Mouse (Mus musculus) right cerebral cortex, postnatal 25 days (tissue): Measurements from ENCODE around the gene Limk2.

Experiments
- DNase-seq: peaks from one replicate; pipeline ENCODE4 v3.0.0; 2022

Limk2 gene

DNA sequence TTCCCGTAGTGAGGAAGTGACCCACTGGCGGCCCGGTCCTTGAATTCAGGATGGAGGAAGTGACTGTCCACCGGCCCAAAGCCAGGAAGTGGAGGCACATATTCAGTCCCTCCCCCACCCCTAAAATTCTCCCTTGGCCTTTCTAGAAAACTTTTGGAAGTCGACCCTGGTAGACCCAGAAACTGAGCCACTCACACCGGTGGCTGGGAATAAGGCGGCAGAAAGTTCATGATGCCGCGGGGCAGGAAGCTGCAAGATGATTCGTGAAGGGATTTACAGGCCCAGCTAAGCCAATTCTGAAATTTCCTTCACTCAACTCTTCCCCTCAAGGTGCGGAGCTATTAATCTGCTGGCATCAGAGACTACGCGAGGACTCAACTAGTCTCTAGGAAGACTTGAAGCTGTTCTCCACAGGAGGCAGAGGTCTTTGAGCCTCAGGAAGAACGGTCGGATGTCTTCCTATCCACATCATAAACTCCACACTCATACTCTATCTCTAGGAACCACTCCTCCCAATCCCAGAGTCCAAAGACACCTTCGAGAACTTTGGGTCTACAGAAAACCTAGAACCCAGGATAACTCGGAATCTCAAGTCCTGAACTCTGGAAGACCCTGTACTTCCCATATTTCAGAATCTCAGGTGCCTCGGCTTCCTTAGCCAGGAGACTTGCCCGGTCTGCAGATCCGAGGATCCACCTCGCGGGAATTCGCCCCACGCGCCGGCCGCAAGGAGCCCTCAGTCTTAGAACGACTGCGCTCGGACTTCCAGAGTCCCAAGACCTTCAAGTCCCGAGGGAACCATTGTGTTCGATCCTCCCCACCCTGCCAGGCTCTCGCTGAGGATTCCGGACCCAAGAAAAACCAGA is 625 bp downstream of the Limk2 start:
- no peak for DNase-seq

- DNase-seq: peak; percentile 17
These were observed 4.5 kb downstream of the Limk2 start for GRCm38 (mm10) chr11:3404287-3405047.

- DNase-seq: no peak
These were observed 6.0 kb downstream of the Limk2 start for GRCm38 (mm10) chr11:3403024-3403423.

DNA sequence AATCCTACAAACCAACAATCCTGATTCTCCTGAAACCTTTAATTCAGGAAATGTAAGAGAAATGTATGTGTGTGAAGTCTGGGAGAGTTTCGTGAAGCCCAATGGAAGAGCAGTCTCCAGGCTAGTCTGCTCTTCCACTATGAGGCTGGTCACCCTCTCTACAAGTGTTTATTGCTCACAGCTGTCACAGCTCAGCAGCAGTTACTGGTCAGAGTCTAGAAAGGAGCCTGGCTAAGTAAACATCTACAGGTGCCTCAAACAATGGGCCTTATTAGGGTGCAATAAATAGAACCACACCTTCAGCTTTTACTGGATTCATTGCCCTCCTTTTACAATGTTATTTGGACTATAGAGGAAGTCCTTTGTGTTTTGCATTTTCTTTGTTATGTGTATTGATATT is 10.7 kb downstream of the Limk2 start:
- no peak for DNase-seq

DNA sequence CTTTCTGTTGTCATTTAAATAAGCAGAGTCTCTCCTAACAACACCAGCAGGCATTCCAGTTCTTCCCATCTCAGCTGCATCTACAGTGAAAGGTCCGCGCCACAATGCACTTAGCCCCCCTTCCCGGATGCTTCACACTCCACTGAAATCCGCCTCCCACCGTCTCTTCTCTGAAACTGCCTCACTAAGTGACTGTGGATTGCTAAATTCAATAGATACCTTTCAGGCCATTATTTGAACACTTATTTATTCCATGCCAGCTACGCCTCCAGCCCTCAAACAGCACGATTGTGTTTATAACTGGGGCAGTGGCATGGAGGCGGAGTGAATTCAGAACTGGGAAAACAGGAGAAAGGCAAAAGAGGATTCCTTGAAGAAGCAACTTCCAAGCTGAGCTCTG is 12.4 kb downstream of the Limk2 start:
- no peak for DNase-seq

GRCm38 (mm10) chr11:3396091-3396490 is 12.9 kb downstream of the Limk2 start:
- no peak for DNase-seq

GRCm38 (mm10) chr11:3394520-3394919 is 14.5 kb downstream of the Limk2 start:
- no peak for DNase-seq

- no peak for DNase-seq
These were observed 16.5 kb downstream of the Limk2 start for GRCm38 (mm10) chr11:3392526-3392925.

- no peak for DNase-seq
These were observed 18.2 kb downstream of the Limk2 start for GRCm38 (mm10) chr11:3390789-3391188.

DNA sequence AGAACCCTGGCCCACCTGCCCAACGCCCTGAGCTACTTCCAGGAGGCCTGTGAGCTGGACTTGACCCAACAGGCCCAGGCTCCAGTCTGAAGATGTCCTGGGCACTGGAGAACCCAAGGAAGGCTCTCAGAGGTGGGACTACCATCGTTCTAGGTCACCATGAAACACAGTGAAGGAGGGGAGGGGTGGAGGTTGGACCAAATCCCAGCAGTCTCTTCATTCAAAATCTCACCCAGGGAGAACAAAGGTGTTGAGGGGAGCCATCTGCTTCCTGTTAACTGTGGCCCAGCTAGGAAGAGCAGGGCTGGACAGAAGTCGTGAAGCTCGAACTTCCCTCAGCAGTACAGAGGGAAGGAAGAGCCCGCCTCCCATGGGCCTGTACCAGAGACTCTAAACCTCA is 19.0 kb downstream of the Limk2 start:
- DNase-seq: no peak

GRCm38 (mm10) chr11:3387482-3388196 is 21.4 kb downstream of the Limk2 start:
- DNase-seq: no peak

- DNase-seq: peak; percentile 84
These were observed 22.0 kb downstream of the Limk2 start for GRCm38 (mm10) chr11:3386941-3387368.

GRCm38 (mm10) chr11:3382602-3383594 is 26.1 kb downstream of the Limk2 start:
- no peak for DNase-seq

DNA sequence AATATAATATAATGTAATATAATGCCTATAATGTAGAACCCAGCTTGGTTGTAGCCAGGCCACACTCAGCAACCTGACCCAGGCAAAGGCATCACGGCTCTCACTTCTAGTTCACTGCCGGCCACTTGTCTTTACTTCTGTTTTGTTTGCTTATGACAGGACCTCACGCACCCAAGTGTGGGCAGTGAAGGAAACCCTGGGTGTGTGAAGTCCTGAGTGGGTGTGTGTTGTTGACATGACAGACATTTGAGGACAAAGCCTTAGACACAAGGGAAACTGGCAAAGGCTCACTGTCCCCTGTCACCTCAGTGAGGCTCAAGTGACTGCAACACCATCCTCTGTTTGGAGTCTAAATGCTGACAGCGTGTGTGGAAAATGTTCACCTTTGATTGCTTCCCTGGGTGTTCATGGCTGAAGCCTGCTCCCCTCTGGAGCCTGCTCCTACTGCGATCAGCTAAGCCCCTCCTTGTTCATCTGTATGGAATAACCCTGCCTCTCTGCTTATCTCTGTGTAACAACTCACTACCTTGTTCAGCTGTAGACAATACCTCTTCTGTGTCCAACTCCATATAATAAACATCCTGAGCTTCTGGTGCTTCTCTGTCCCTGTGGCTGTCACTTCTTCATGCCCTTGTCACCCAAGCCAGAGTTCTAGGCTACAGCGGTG is 27.7 kb downstream of the Limk2 start:
- no peak for DNase-seq

DNA sequence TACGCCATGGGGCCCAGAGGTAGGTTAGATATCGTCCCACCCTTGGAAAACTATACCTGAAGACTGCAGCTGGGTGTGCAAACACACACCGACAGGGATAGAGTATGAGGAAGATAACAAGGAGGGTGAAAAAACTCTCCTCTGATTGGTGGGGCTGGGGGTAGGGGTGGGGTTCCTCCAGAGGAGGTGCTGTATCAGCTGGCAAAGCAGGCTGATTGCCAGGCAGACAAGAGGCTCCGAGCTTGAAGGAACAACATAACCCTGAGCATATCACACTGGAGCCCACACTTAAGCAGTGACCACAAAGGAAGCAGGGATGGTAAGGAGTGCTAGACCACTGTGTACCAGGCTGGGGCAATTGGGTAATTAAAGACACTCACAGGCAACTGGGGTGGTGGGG is 29.6 kb downstream of the Limk2 start:
- DNase-seq: no peak

GRCm38 (mm10) chr11:3374741-3375140 is 34.2 kb downstream of the Limk2 start:
- no peak for DNase-seq

DNA sequence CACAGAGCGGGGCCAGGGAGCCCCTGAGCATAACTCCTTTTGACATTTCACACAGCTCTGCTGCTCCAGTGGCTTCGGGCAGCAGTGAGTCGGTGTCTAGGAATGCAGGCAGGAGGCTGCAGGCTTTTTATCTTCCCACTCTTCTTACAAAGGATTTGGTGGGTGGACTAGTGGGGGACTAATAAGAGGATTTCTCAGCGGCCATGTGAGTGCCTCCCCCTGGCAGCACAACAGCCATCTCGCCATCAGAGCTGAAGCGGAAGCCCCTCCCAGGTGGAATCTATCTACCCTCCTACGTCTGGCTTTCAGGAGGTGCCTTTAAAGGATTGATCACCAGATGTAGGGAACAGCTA is 34.7 kb downstream of the Limk2 start:
- DNase-seq: no peak

GRCm38 (mm10) chr11:3373591-3374292 is 35.2 kb downstream of the Limk2 start:
- no peak for DNase-seq

GRCm38 (mm10) chr11:3371599-3372295 is 37.2 kb downstream of the Limk2 start:
- DNase-seq: no peak

DNA sequence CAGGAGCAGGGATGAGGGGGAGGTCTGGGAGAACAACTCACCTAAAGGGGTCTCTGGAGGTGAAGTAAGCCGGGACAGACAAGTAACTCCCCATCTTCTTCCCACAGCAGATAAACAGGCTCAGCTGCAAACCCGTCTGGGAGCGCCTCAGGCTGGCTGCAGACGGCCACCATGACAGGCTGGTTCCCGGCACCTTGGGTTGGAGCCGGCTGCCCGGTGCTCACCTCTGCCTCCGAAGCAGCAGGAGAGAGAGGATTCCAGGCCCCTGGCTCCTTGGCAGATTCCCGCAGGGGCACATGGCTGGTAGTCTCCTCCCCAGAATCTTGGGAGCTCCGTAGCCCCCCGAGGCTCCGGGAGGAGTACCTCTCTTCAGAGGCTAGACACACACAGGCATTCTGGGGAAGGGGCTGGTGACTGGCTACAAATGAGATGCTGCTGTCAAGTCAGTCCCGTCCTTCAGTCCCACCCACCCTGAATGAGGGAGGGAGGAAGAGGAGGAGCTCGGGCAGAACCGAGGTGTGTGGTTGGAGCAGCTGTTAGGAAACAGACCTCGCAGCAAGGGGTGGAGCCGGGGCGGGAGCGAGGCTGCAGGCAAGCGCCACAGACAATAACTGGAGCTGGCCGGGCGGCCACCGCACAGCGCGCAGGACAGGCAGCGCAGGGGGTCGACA is 37.9 kb downstream of the Limk2 start:
- DNase-seq: peak; percentile 85
